Mouse (Mus musculus): ENCODE results near the gene Kif21b. TPM values are rescaled to one million over a fixed set of nuclear protein-coding genes. Genes with fewer than 3 reads are reported as not detected.
A peak's percentile ranks its signal among the peaks of the same experiment; 100 is the strongest.

The Kif21b gene
- polyA plus RNA-seq, 1 experiment from 2014 or later: 35.9 TPM

DNA sequence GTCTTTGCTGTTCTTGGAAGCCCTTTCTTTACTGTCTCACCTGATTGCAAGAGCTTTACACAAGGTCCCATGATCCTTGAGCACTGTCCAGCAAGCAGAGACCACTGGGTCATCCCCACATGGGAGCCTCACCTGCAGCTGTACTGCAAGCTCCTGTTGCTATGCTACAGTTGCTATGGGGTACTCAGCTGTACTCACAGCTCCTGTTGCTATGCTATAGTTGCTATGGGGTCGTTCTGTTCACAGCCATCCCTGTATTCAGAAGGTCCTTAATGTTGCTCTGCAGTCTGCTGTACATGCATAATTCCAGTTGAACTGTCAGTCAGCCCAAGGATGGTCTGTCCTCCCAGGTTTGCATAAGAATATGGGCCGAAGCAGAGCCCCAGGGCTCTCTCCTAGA, 34.2 kb downstream of the Kif21b start:
- ATAC-seq (ENCODE audit: low FRiP score, low read depth): 0 out of 2 replicates have a peak, but pooled peaks have one; percentile 35
- Histone ChIP-seq H3K4me3 (no peak overlapping the region), H3K4me2 (replicated peaks) (no peak overlapping the region), H3K9ac (no peak overlapping the region), H3K4me1 (no peaks in the 10 kb centered on the region), H3K9me3 (no peaks in the 10 kb centered on the region), H3K27ac (no peak overlapping the region), H3K36me3 (peaks cover 88% of the 10 kb centered on the region), H3K27me3 (replicated peaks) (no peaks in the 10 kb centered on the region)
- WGBS: 51% methylated on average over 2 of the region's 2 CpGs

- H3K27me3 ChIP-seq (replicated peaks): no peaks in the 10 kb centered on the region
- peaks cover 87% of the 10 kb centered on the region for H3K36me3 ChIP-seq
- no peak overlapping the region for H3K4me3 ChIP-seq
- no peak overlapping the region for H3K4me2 ChIP-seq (replicated peaks)
- H3K9ac ChIP-seq: no peak overlapping the region
- H3K4me1 ChIP-seq: 0 out of 2 replicates have a peak, but pooled peaks cover 3% of the 10 kb centered on the region
- no peaks in the 10 kb centered on the region for H3K9me3 ChIP-seq
- no peak overlapping the region for H3K27ac ChIP-seq
- 76% methylated on average over 8 of the region's 8 CpGs for WGBS
- ATAC-seq (ENCODE audit: low FRiP score, low read depth): no peak
Measured at GRCm38 (mm10) chr1:136167657-136168056, 36.5 kb downstream of the Kif21b start.

- 7% methylated on average over 5 of the region's 5 CpGs for WGBS
- peak; percentile 46 for ATAC-seq (ENCODE audit: low FRiP score, low read depth)
Measured at GRCm38 (mm10) chr1:136170109-136170508, 38.9 kb downstream of the Kif21b start.

DNA sequence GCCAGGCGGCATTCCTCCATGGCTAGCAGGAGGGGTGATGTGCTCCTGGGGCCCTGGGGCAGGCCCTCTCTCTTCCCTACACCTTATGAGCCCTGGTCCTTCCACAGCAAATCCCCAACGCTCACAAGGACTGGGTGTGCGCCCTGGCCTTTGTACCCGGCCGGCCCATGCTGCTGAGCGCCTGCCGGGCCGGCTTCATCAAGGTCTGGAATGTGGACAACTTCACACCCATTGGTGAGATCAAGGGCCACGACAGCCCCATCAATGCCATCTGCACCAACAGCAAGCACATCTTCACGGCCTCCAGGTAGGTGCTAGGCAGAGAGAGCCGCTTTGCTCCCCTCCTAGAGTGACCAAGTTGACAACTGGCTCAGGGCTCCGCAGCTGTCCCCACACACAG, 41.5 kb downstream of the Kif21b start:
- H3K4me2 ChIP-seq (replicated peaks): no peak overlapping the region
- peaks cover 23% of the 10 kb centered on the region for H3K4me1 ChIP-seq
- H3K4me3 ChIP-seq: no peak overlapping the region
- WGBS: 71% methylated on average over 12 of the region's 12 CpGs
- no peaks in the 10 kb centered on the region for H3K9me3 ChIP-seq
- H3K27ac ChIP-seq: no peak overlapping the region
- ATAC-seq (ENCODE audit: low FRiP score, low read depth): no peak
- peaks cover 82% of the 10 kb centered on the region for H3K36me3 ChIP-seq
- H3K9ac ChIP-seq: no peak overlapping the region
- no peaks in the 10 kb centered on the region for H3K27me3 ChIP-seq (replicated peaks)

More at GRCm38 (mm10) chr1:136170109-136170508, 38.9 kb downstream of the Kif21b start:
- peaks cover 78% of the 10 kb centered on the region for H3K36me3 ChIP-seq
- H3K4me3 ChIP-seq: no peak overlapping the region
- no peak overlapping the region for H3K9ac ChIP-seq
- no peak overlapping the region for H3K27ac ChIP-seq
- H3K4me2 ChIP-seq (replicated peaks): no peak overlapping the region; the same call in 1 of the 2 replicates
- H3K4me1 ChIP-seq: peaks cover 23% of the 10 kb centered on the region
- no peaks in the 10 kb centered on the region for H3K9me3 ChIP-seq
- no peaks in the 10 kb centered on the region for H3K27me3 ChIP-seq (replicated peaks)

GRCm38 (mm10) chr1:136174101-136174606, 43.0 kb downstream of the Kif21b start:
- Histone ChIP-seq H3K4me3 (no peak overlapping the region), H3K9ac (no peak overlapping the region), H3K27me3 (replicated peaks) (no peaks in the 10 kb centered on the region), H3K4me1 (peaks cover 23% of the 10 kb centered on the region), H3K27ac (no peak overlapping the region), H3K4me2 (replicated peaks) (peak overlapping the region; percentile 36), H3K9me3 (no peaks in the 10 kb centered on the region), H3K36me3 (peaks cover 67% of the 10 kb centered on the region)
- ATAC-seq (ENCODE audit: low FRiP score, low read depth): no peak
- 15% methylated on average over 13 of the region's 13 CpGs for WGBS

GRCm38 (mm10) chr1:136175183-136175582, 44.0 kb downstream of the Kif21b start:
- H3K27me3 ChIP-seq (replicated peaks): no peaks in the 10 kb centered on the region
- H3K4me2 ChIP-seq (replicated peaks): no peak overlapping the region
- no peak overlapping the region for H3K9ac ChIP-seq
- H3K36me3 ChIP-seq: peaks cover 63% of the 10 kb centered on the region
- peaks cover 23% of the 10 kb centered on the region for H3K4me1 ChIP-seq
- no peak for ATAC-seq (ENCODE audit: low FRiP score, low read depth)
- H3K4me3 ChIP-seq: no peak overlapping the region
- no peaks in the 10 kb centered on the region for H3K9me3 ChIP-seq
- no peak overlapping the region for H3K27ac ChIP-seq
- 36% methylated on average over 6 of the region's 6 CpGs for WGBS

- Histone ChIP-seq H3K9ac (no peak overlapping the region), H3K27me3 (replicated peaks) (no peaks in the 10 kb centered on the region), H3K27ac (no peak overlapping the region), H3K9me3 (no peaks in the 10 kb centered on the region), H3K4me2 (replicated peaks) (no peak overlapping the region), H3K4me3 (no peak overlapping the region), H3K4me1 (peaks cover 23% of the 10 kb centered on the region), H3K36me3 (peaks cover 45% of the 10 kb centered on the region)
- WGBS: 88% methylated on average over 2 of the region's 2 CpGs
- ATAC-seq (ENCODE audit: low FRiP score, low read depth): no peak
Measured at GRCm38 (mm10) chr1:136177085-136177484, 45.9 kb downstream of the Kif21b start.

GRCm38 (mm10) chr1:136178741-136179140, 47.6 kb downstream of the Kif21b start:
- no peak overlapping the region for H3K4me3 ChIP-seq
- no peaks in the 10 kb centered on the region for H3K9me3 ChIP-seq
- H3K4me1 ChIP-seq: peaks cover 11% of the 10 kb centered on the region
- no peaks in the 10 kb centered on the region for H3K27me3 ChIP-seq (replicated peaks)
- no peak overlapping the region for H3K4me2 ChIP-seq (replicated peaks)
- no peak overlapping the region for H3K27ac ChIP-seq
- no peak overlapping the region for H3K9ac ChIP-seq
- WGBS: 50% methylated on average over 6 of the region's 6 CpGs
- no peak for ATAC-seq (ENCODE audit: low FRiP score, low read depth)
- H3K36me3 ChIP-seq: peaks cover 33% of the 10 kb centered on the region

DNA sequence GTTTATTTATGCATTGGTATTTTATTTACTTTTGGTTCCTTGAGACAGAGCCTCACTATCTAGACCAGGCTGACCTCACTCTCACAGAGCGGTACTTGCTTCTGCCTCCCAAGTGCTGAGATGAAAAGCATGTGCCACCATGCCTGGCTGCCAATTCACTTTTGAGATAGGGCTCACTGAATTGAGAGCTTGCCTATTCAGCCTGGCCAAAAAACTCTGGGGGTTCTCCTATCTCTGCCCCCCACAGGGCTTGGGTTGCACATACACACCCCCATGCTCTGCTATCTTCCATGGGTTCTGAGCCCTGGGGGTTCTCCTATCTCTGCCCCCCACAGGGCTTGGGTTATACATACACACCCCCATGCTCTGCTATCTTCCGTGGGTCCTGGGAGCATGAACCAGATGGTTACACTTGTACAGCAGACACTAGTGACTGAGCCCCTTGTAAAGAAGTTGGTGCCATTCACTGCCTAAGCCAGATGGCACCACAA, 48.4 kb downstream of the Kif21b start:
- ATAC-seq (ENCODE audit: low FRiP score, low read depth): no peak
- Histone ChIP-seq H3K36me3 (peaks cover 25% of the 10 kb centered on the region), H3K27me3 (replicated peaks) (no peaks in the 10 kb centered on the region), H3K4me3 (no peak overlapping the region), H3K9ac (no peak overlapping the region), H3K9me3 (no peaks in the 10 kb centered on the region), H3K27ac (no peak overlapping the region), H3K4me2 (replicated peaks) (no peak overlapping the region), H3K4me1 (peaks cover 2% of the 10 kb centered on the region; the same call in 1 of the 2 replicates)
- 74% methylated on average over 2 of the region's 2 CpGs for WGBS

DNA sequence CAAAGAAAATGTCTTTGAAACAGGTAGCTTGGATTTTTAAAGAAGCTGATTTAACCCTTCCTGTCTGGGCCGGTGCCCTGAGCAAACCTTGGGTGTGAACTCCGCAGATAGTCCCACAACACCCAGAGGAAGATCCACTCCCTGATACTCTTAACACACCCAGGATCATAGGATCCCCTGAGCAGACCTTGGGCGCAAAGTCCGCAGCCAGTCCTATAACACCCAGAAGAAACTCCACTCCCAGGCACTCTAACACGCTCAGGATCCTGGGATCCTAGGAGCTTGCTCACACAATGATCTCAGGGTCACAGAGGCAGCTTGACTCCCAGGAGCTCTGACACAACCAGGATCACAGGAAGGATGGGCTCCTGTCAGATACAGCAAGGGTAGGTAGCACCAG, 58.8 kb downstream of the Kif21b start:
- no peak overlapping the region for H3K4me2 ChIP-seq (replicated peaks)
- H3K9ac ChIP-seq: no peak overlapping the region
- H3K4me1 ChIP-seq: no peaks in the 10 kb centered on the region
- no peaks in the 10 kb centered on the region for H3K36me3 ChIP-seq
- H3K27me3 ChIP-seq (replicated peaks): no peaks in the 10 kb centered on the region
- no peaks in the 10 kb centered on the region for H3K9me3 ChIP-seq
- no peak overlapping the region for H3K4me3 ChIP-seq
- no peak for ATAC-seq (ENCODE audit: low FRiP score, low read depth)
- WGBS: 92% methylated on average over 5 of the region's 5 CpGs
- no peak overlapping the region for H3K27ac ChIP-seq

GRCm38 (mm10) chr1:136212803-136213202, 81.6 kb downstream of the Kif21b start, which contains the start of gene Mroh3:
Gene Mroh3 (minus strand): TSS chr1:136212828.
- Histone ChIP-seq H3K4me1 (no peaks in the 10 kb centered on the region), H3K36me3 (peaks cover 26% of the 10 kb centered on the region), H3K4me3 (no peak within 1 kb of the TSS), H3K4me2 (replicated peaks) (no peak within 1 kb of the TSS), H3K9me3 (no peaks in the 10 kb centered on the region), H3K9ac (no peak within 1 kb of the TSS), H3K27ac (no peak within 1 kb of the TSS), H3K27me3 (replicated peaks) (no peaks in the 10 kb centered on the region)
- WGBS: 44% methylated on average over 3 of the region's 3 CpGs
- no peak for ATAC-seq (ENCODE audit: low FRiP score, low read depth)

DNA sequence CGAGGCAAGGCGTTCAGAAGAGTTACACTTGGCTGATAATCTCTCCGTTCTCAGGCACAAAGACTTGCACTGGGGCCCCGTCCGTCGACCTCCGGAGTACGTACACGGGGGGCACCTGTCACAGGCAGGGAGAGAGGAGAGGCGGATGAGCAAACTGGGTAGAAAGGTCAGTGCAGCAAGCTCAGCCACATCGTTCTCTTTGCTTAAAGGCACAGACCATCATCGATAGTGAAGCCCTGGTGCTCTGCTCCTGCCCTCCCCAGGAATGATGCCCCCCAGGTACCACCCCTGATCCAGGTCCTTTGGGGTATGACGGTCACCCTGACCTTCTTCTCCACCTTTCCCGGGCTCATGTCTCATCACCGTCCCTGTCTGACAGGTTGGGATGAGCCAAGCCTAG, 83.1 kb downstream of the Kif21b start:
- H3K27me3 ChIP-seq (replicated peaks): no peaks in the 10 kb centered on the region
- H3K36me3 ChIP-seq: peaks cover 40% of the 10 kb centered on the region
- H3K4me3 ChIP-seq: no peak overlapping the region
- no peaks in the 10 kb centered on the region for H3K9me3 ChIP-seq
- ATAC-seq (ENCODE audit: low FRiP score, low read depth): no peak
- no peak overlapping the region for H3K27ac ChIP-seq
- WGBS: 85% methylated on average over 15 of the region's 15 CpGs
- no peak overlapping the region for H3K9ac ChIP-seq
- no peaks in the 10 kb centered on the region for H3K4me1 ChIP-seq
- no peak overlapping the region for H3K4me2 ChIP-seq (replicated peaks)

Data from neural tube, embryonic 12.5 days (tissue).